Mouse (Mus musculus) embryonic fibroblast, embryonic 13.5 days (primary cell): ENCODE data around the gene A4galt.

Experiments
- CTCF ChIP-seq: IDR thresholded peaks from 2 replicates; pipeline ENCODE4 v1.5.1; 2011; ENCODE audit warnings: mild to moderate bottlenecking, control low read depth, low read length, moderate library complexity, borderline replicate concordance; ENCODE audit not compliant: insufficient read depth
- POLR2A ChIP-seq: IDR thresholded peaks from 2 replicates; pipeline ENCODE4 v1.6.1; 2011; ENCODE audit warnings: low read depth, mild to moderate bottlenecking, control low read depth, low read length, moderate library complexity

GRCm38 (mm10) chr15:83248236-83248844 is 3.2 kb downstream of the A4galt start:
- TF ChIP-seq POLR2A: no peak
- no peak for TF ChIP-seq CTCF
